Mouse (Mus musculus) liver, postnatal 0 days (tissue): ENCODE measurements at regions not wholly inside any gene's neighbourhood (a gene's known extent, or its start where the extent isn't known, plus 50 kb on each side); places are given as distances from the start of the nearest gene placed in this dataset.

Experiments
- CTCF ChIP-seq: sonication (generic); IDR thresholded peaks from 2 replicates; pipeline ENCODE4 v1.5.1; 2016; ENCODE audit warnings: antibody characterized with exemption, low read depth
- EP300 ChIP-seq: IDR thresholded peaks from 2 replicates; pipeline ENCODE4 v1.6.1; 2016; ENCODE audit warnings: antibody characterized with exemption, low read depth, mild to moderate bottlenecking

GRCm38 (mm10) chr2:17155596-17155995 lies 575.7 kb downstream of the Nebl start:
- TF ChIP-seq CTCF: no peak
- TF ChIP-seq EP300: no peak
